Mouse (Mus musculus) heart, adult 2 months (tissue): ENCODE results near the gene Sfxn3. TPM values are rescaled to one million over a fixed set of nuclear protein-coding genes. Genes with fewer than 3 reads are reported as not detected.

Experiments used
- DNase-seq, 2 experiments: peaks; one replicate each; pipeline ENCODE4 v3.0.0; 2021
- H3K27ac ChIP-seq: fragments of 200-600 bp; 2 replicates; pipeline ENCODE4 v1.8.1; 2022
- H3K27me3 ChIP-seq: fragments of 200-500 bp; 2 replicates; pipeline ENCODE4 v1.6.1; 2012; ENCODE audit warnings: mild to moderate bottlenecking, low read length, inconsistent platforms, mixed read lengths; ENCODE audit not compliant: control insufficient read depth, insufficient read depth
- H3K36me3 ChIP-seq: fragments of 200-500 bp; 2 replicates; pipeline ENCODE4 v1.6.1; 2012; ENCODE audit warnings: low read length, inconsistent platforms; ENCODE audit not compliant: control insufficient read depth, insufficient read depth
- H3K4me1 ChIP-seq: fragments of 200-500 bp; 2 replicates; pipeline ENCODE4 v1.6.1; 2011; ENCODE audit warnings: low read length; ENCODE audit not compliant: control insufficient read depth, insufficient read depth
- H3K4me3 ChIP-seq: fragments of 200-600 bp; 2 replicates; pipeline ENCODE4 v1.8.1; 2022
- H3K79me2 ChIP-seq: fragments of 200-500 bp; replicated peaks from 2 replicates; pipeline ENCODE4 v1.6.1; 2012; ENCODE audit warnings: mild to moderate bottlenecking, inconsistent platforms, low read length, moderate library complexity, mixed read lengths; ENCODE audit not compliant: control insufficient read depth, insufficient read depth
- H3K9ac ChIP-seq: fragments of 200-500 bp; 2 replicates; pipeline ENCODE4 v1.6.1; 2012; ENCODE audit warnings: low read depth, mild to moderate bottlenecking, control low read depth, inconsistent platforms, low read length, mixed read lengths
- CTCF ChIP-seq: fragments of 200-600 bp; IDR thresholded peaks from 2 replicates; pipeline ENCODE4 v1.8.1; 2022; ENCODE audit warnings: antibody characterized with exemption, mild to moderate bottlenecking, moderate library complexity
- EP300 ChIP-seq: fragments of 200-500 bp; IDR thresholded peaks from 2 replicates; pipeline ENCODE4 v1.6.1; 2011; ENCODE audit warnings: low read depth, low read length, control low read depth; ENCODE audit not compliant: insufficient read depth
- POLR2A ChIP-seq: fragments of 200-500 bp; IDR thresholded peaks from 2 replicates; pipeline ENCODE4 v1.6.1; 2011; ENCODE audit warnings: mild to moderate bottlenecking, low read depth, low read length, control low read depth; ENCODE audit not compliant: insufficient read depth
- WGBS: fragments of 180-500 bp; shearing (Covaris S2); methylation state at CpG from one replicate; pipeline ENCODE4 v1.1.7; 2018; 5-methylcytosine and 5-hydroxymethylcytosine counted together
- intact Hi-C: fragments of 180-260 bp; cut with DNase I; formaldehyde crosslinking; loops from one replicate; pipeline ENCODE4 v1.15.1; 2025
- long read RNA-seq: library from polyadenylated mRNA; stranded (forward); transcript quantifications from one replicate; pipeline ENCODE4 v2.0.0, GENCODE M21; 2021
- polyA plus RNA-seq: library from polyadenylated mRNA; depleted of rRNA; stranded (reverse); fragments of >200 nt; gene quantifications from 2 replicates; pipeline ENCODE4 v1.2.3, GENCODE M21; 2012; rRNA removed
- total RNA-seq, 2 experiments: library from RNA; stranded (reverse); gene quantifications; 2 replicates each; pipeline ENCODE4 v1.2.3; 2021

Sfxn3 gene
- total RNA-seq (10 to 100 TPM; 10.0 to 11.1 TPM), polyA plus RNA-seq (15.5 and 18.7 TPM in 2 replicates)
- long read RNA-seq, transcript Sfxn3-201 (11 exons, 2,867 nt): major isoform, 13 of 19 reads
- long read RNA-seq, partial matches to known transcripts: 6 of 19 reads
- long read RNA-seq, other reads (novel, unspliced or antisense): 0 of 19 reads

GRCm38 (mm10) chr19:45047417-45047934, at the start of gene Sfxn3:
Sfxn3 (plus strand) TSS chr19:45047503.
- Histone ChIP-seq H3K4me1 (peaks cover 2% of the 10 kb centered on the region; the same call in 1 of the 2 replicates), H3K27me3 (no peaks in the 10 kb centered on the region), H3K9ac (peak within 1 kb of the TSS; percentile 66), H3K79me2 (no peaks in the 10 kb centered on the region), H3K4me3 (peak within 1 kb of the TSS; percentile 52), H3K36me3 (no peaks in the 10 kb centered on the region), H3K27ac (peak within 1 kb of the TSS; percentile 95)
- peak; percentile 93 for TF ChIP-seq CTCF
- no peak for TF ChIP-seq EP300
- peak; percentile 82 for TF ChIP-seq POLR2A
- under 1% methylated on average over 26 of the region's 26 CpGs for WGBS
- peak; percentile 95 for DNase-seq
- intact Hi-C loops: no loop called here

GRCm38 (mm10) chr19:44997786-44998185, 49.5 kb upstream of the Sfxn3 start:
- no peak overlapping the region for H3K27ac ChIP-seq
- H3K79me2 ChIP-seq: no peaks in the 10 kb centered on the region
- H3K36me3 ChIP-seq: no peaks in the 10 kb centered on the region
- no peak overlapping the region for H3K9ac ChIP-seq
- 77% methylated on average over 11 of the region's 11 CpGs for WGBS
- no peak for DNase-seq
- H3K4me3 ChIP-seq: no peak overlapping the region
- H3K4me1 ChIP-seq: no peaks in the 10 kb centered on the region
- TF ChIP-seq EP300 (no peak), CTCF (no peak), POLR2A (no peak)
- intact Hi-C loops: no loop called here
- no peaks in the 10 kb centered on the region for H3K27me3 ChIP-seq

- TF ChIP-seq EP300: no peak
- TF ChIP-seq CTCF: no peak
- no peak for TF ChIP-seq POLR2A
- DNase-seq: no peak
- Histone ChIP-seq H3K27ac (no peak overlapping the region), H3K36me3 (no peaks in the 10 kb centered on the region), H3K9ac (no peak overlapping the region), H3K4me3 (no peak overlapping the region), H3K27me3 (no peaks in the 10 kb centered on the region), H3K79me2 (no peaks in the 10 kb centered on the region), H3K4me1 (no peaks in the 10 kb centered on the region)
- WGBS: 81% methylated on average over 8 of the region's 8 CpGs
- intact Hi-C loops: no loop called here
Measured at GRCm38 (mm10) chr19:44999647-45000046, 47.7 kb upstream of the Sfxn3 start.

- TF ChIP-seq CTCF: peak; percentile 39
- no peak for TF ChIP-seq EP300
- no peak for TF ChIP-seq POLR2A
- no peak for DNase-seq
- no peak overlapping the region for H3K4me3 ChIP-seq
- WGBS: 61% methylated on average over 3 of the region's 3 CpGs
- no peak overlapping the region for H3K27ac ChIP-seq
- no peaks in the 10 kb centered on the region for H3K79me2 ChIP-seq
- H3K9ac ChIP-seq: no peak overlapping the region
- no peaks in the 10 kb centered on the region for H3K27me3 ChIP-seq
- intact Hi-C loops: no loop called here
- H3K4me1 ChIP-seq: peaks cover 1% of the 10 kb centered on the region; the same call in 1 of the 2 replicates
- H3K36me3 ChIP-seq: peaks cover 4% of the 10 kb centered on the region; the same call in 1 of the 2 replicates
Measured at GRCm38 (mm10) chr19:45002301-45002700, 45.0 kb upstream of the Sfxn3 start.

- H3K4me1 ChIP-seq: peaks cover 3% of the 10 kb centered on the region
- H3K4me3 ChIP-seq: no peak overlapping the region
- H3K27me3 ChIP-seq: no peaks in the 10 kb centered on the region
- 87% methylated on average over 7 of the region's 7 CpGs for WGBS
- H3K27ac ChIP-seq: no peak overlapping the region
- H3K36me3 ChIP-seq: peaks cover 4% of the 10 kb centered on the region; the same call in 1 of the 2 replicates
- no peak for TF ChIP-seq POLR2A
- TF ChIP-seq EP300: no peak
- TF ChIP-seq CTCF: no peak
- DNase-seq: no peak
- no peak overlapping the region for H3K9ac ChIP-seq
- no peaks in the 10 kb centered on the region for H3K79me2 ChIP-seq
- intact Hi-C loops: no loop called here
Measured at GRCm38 (mm10) chr19:45003740-45004516, 43.4 kb upstream of the Sfxn3 start.

- Histone ChIP-seq H3K9ac (peak within 1 kb of the TSS; percentile 78), H3K36me3 (peaks cover 4% of the 10 kb centered on the region; the same call in 1 of the 2 replicates), H3K79me2 (no peaks in the 10 kb centered on the region), H3K4me1 (peaks cover 3% of the 10 kb centered on the region), H3K27ac (peak within 1 kb of the TSS; percentile 76), H3K4me3 (peak within 1 kb of the TSS; percentile 98), H3K27me3 (no peaks in the 10 kb centered on the region)
- intact Hi-C loops: no loop called here
- peak; percentile 63 to 75 for DNase-seq
- TF ChIP-seq EP300: no peak
- no peak for TF ChIP-seq CTCF
- no peak for TF ChIP-seq POLR2A
- 10% methylated on average over 16 of the region's 16 CpGs for WGBS
Measured at GRCm38 (mm10) chr19:45005444-45005843, 41.9 kb upstream of the Sfxn3 start, which contains the start of gene Twnk. Twnk (plus strand) TSS chr19:45005663.
